Mouse (Mus musculus): ENCODE data around the gene Lpar2. TPM values are rescaled to one million over a fixed set of nuclear protein-coding genes. Genes with fewer than 3 reads are reported as not detected.

Gene Lpar2
- total and polyA plus RNA-seq, 3 experiments: 0.74 to 3.0 (median 1.2) TPM

DNA sequence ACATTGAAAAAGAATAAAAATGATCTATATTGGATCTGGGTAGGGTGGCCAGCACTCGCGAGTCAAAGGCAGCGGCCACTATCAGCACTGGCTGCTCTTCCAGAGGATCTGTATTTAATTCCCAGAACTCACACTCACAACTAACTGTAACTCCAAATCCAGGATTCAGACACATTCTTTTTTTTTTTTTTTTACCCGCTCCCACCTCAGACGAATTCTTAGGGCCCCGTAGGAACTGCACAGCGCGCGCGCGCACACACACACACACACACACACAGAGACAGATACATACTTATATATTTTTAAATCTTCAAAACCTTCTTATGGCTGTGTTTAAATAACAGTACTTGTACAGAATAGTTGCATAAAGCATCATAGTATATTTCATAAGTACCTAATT lies 31.9 kb upstream of the Lpar2 start (continued):
- TF ChIP-seq JUN (IDR thresholded peaks at IDR 0.05; ENCODE audit: insufficient read depth, low read depth, low read length) (no peak), TBP (conservative IDR thresholded peaks at IDR 0.05; ENCODE audit: low read depth, low read length) (no peak), ZC3H11A (IDR thresholded peaks at IDR 0.05; ENCODE audit: low read depth, low read length) (no peak), MAX (IDR thresholded peaks at IDR 0.05; ENCODE audit: low read length) (no peak), USF2 (conservative IDR thresholded peaks at IDR 0.05; ENCODE audit: low read depth, low read length) (no peak), UBTF (IDR thresholded peaks at IDR 0.05; ENCODE audit: low read depth, low read length) (no peak), KAT2A (IDR thresholded peaks at IDR 0.05; ENCODE audit: insufficient replicate concordance, low read length) (no peak), USF1 (IDR thresholded peaks at IDR 0.05; ENCODE audit: low read depth, low read length) (no peak), MEF2A (IDR thresholded peaks at IDR 0.05; ENCODE audit: borderline replicate concordance, low read depth, low read length) (no peak), ZKSCAN1 (IDR thresholded peaks at IDR 0.05; ENCODE audit: borderline replicate concordance, low read depth, low read length) (no peak), SIN3A (IDR thresholded peaks at IDR 0.05; ENCODE audit: low read length) (no peak), NRF1 (IDR thresholded peaks at IDR 0.05; ENCODE audit: low read depth, low read length) (peak; percentile 52), IRF4 (IDR thresholded peaks at IDR 0.05; ENCODE audit: low read depth, low read length) (no peak), ZNF384 (IDR thresholded peaks at IDR 0.05; ENCODE audit: low read depth, low read length) (peak; percentile 51)

DNA sequence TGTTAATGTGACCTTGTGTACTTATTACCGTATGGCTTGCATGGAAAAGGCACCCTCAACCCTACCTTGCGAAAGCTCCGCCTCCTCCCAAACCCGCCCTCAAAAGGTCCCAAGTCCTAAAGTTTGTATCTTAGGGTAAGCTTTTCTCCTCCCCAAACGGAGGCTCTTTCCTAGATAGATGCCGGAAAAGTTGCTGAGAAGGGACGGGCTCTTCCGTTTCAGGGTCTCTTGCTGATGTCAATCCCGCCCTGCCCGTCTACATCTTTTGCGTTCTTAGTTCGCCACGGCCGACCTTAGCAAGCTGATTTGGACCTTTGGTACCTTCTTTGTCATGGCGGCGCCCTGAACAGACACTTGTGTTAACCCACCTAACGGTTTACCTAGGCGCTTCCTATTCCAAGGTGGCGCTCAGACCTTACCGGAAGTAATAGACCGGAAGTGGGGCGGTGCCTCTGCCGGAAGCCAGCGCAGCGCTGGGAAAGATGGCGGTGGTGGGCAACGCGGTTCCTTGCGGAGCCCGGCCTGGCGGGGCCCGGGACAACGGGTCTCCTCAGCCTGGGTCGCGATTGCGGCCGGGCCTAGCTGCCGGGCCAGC lies 31.4 kb upstream of the Lpar2 start, which contains the start of the genes Atp13a1 and Zfp866:
Gene Atp13a1, plus strand, starts transcription at position 391 of the 595 bp plus-strand sequence.
Gene Zfp866, minus strand, starts transcription at position 406 of the 595 bp plus-strand sequence.
- H3K9ac ChIP-seq (ENCODE audit: insufficient read depth, low read depth): peak within 1 kb of the TSS; percentile 93
- peak within 1 kb of the TSS; percentile 67 to 100 (median 78) for H3K4me3 ChIP-seq (replicated peaks in 1 of 3; ENCODE audit: low read depth in 2 of 3, low read length in 2 of 3, poor library complexity in 1 of 3)
- no peaks in the 10 kb centered on the region for H3K9me3 ChIP-seq (replicated peaks; ENCODE audit: low read length)
- peak within 1 kb of the TSS; percentile 85 for H3K27ac ChIP-seq (ENCODE audit: insufficient read depth, low read depth)
- TF ChIP-seq NRF1 (IDR thresholded peaks at IDR 0.05; ENCODE audit: low read depth, low read length): peak; percentile 19
- TF ChIP-seq ELF1 (IDR thresholded peaks at IDR 0.05; ENCODE audit: low read depth, low read length): peak; percentile 95
- no peak for TF ChIP-seq RAD21 (IDR thresholded peaks at IDR 0.05; ENCODE audit: low read depth, low read length)
- TF ChIP-seq ZMIZ1 (IDR thresholded peaks at IDR 0.05; ENCODE audit: low read depth, low read length): peak; percentile 80; the same call in 1 of the 2 replicates
- TF ChIP-seq MAFK (IDR thresholded peaks at IDR 0.05; ENCODE audit: insufficient replicate concordance, low read length): no peak
- no peak for TF ChIP-seq ETS1 (conservative IDR thresholded peaks at IDR 0.05; ENCODE audit: low read depth, low read length)
- TF ChIP-seq TCF12 (IDR thresholded peaks at IDR 0.05; ENCODE audit: low read depth, low read length): peak; percentile 96
- TF ChIP-seq POLR2A (IDR thresholded peaks at IDR 0.05; ENCODE audit: low read depth, low read length): peak; percentile 92
- TF ChIP-seq ZKSCAN1 (IDR thresholded peaks at IDR 0.05; ENCODE audit: borderline replicate concordance, low read depth, low read length): no peak
- TF ChIP-seq IRF4 (IDR thresholded peaks at IDR 0.05; ENCODE audit: low read depth, low read length): peak; percentile 22; the same call in 1 of the 2 replicates
- TF ChIP-seq CHD1 (IDR thresholded peaks at IDR 0.05; ENCODE audit: low read depth, low read length): 0 out of 2 replicates have a peak, but pooled peaks have one; percentile 1
- TF ChIP-seq MYC (IDR thresholded peaks at IDR 0.05; ENCODE audit: low read depth, low read length): peak; percentile 11; the same call in 1 of the 2 replicates
- TF ChIP-seq HCFC1 (IDR thresholded peaks at IDR 0.05; ENCODE audit: low read depth, low read length): peak; percentile 87
- peak; percentile 86 for TF ChIP-seq NELFE (IDR thresholded peaks at IDR 0.05; ENCODE audit: low read depth, low read length)
- peak; percentile 78 for TF ChIP-seq SIN3A (IDR thresholded peaks at IDR 0.05; ENCODE audit: low read length)
- peak; percentile 70 for TF ChIP-seq MAX (IDR thresholded peaks at IDR 0.05; ENCODE audit: low read length)
- TF ChIP-seq TBP (conservative IDR thresholded peaks at IDR 0.05; ENCODE audit: low read depth, low read length): peak; percentile 63
- no peak for TF ChIP-seq JUND (conservative IDR thresholded peaks at IDR 0.05; ENCODE audit: low read depth, low read length)
- no peak for TF ChIP-seq ZNF384 (IDR thresholded peaks at IDR 0.05; ENCODE audit: low read depth, low read length)
- peak; percentile 73; the same call in 1 of the 2 replicates for TF ChIP-seq POLR2AphosphoS2 (IDR thresholded peaks at IDR 0.05; ENCODE audit: low read depth, low read length)
- TF ChIP-seq KAT2A (IDR thresholded peaks at IDR 0.05; ENCODE audit: insufficient replicate concordance, low read length): peak; percentile 69; the same call in 1 of the 2 replicates
- TF ChIP-seq UBTF (IDR thresholded peaks at IDR 0.05; ENCODE audit: low read depth, low read length): no peak
- no peak for TF ChIP-seq ZC3H11A (IDR thresholded peaks at IDR 0.05; ENCODE audit: low read depth, low read length)
- no peak for TF ChIP-seq USF1 (IDR thresholded peaks at IDR 0.05; ENCODE audit: low read depth, low read length)
- H3K79me2 ChIP-seq (replicated peaks; ENCODE audit: control insufficient read depth, extremely low read depth, insufficient read depth, poor library complexity, severe bottlenecking): peaks cover 28% of the 10 kb centered on the region
- peaks cover 25 to 37% of the 10 kb centered on the region in 2 experiments for H3K36me3 ChIP-seq (replicated peaks in 1 of 2; ENCODE audit: control insufficient read depth in 1 of 2, insufficient read depth in 1 of 2, low read length in 1 of 2)
- dilution Hi-C loops (cut with MboI; ENCODE audit: extremely low pct_ligation_motif_present, extremely low pct_unique_long_range_greater_than_20kb, low sequenced_read_pairs): no loop called here
- in situ Hi-C loops (cut with MboI; ENCODE audit: low pct_ligation_motif_present, low pct_unique_long_range_greater_than_20kb, low sequenced_read_pairs): no loop called here
- H3K4me1 ChIP-seq (ENCODE audit: control insufficient read depth in 1 of 2, insufficient read depth in 2 of 2): peaks cover 9 to 29% of the 10 kb centered on the region in 2 experiments
- H3K27me3 ChIP-seq (replicated peaks): no peaks in the 10 kb centered on the region
- peak within 1 kb of the TSS; percentile 92 for H3K4me2 ChIP-seq (ENCODE audit: insufficient read depth, low read depth, poor library complexity, severe bottlenecking)
- peak; percentile 94 for DNase-seq (ENCODE audit: extremely low read depth)
